8 mouse cellular contexts compared by ENCODE assay signal in the genomic region with DNA sequence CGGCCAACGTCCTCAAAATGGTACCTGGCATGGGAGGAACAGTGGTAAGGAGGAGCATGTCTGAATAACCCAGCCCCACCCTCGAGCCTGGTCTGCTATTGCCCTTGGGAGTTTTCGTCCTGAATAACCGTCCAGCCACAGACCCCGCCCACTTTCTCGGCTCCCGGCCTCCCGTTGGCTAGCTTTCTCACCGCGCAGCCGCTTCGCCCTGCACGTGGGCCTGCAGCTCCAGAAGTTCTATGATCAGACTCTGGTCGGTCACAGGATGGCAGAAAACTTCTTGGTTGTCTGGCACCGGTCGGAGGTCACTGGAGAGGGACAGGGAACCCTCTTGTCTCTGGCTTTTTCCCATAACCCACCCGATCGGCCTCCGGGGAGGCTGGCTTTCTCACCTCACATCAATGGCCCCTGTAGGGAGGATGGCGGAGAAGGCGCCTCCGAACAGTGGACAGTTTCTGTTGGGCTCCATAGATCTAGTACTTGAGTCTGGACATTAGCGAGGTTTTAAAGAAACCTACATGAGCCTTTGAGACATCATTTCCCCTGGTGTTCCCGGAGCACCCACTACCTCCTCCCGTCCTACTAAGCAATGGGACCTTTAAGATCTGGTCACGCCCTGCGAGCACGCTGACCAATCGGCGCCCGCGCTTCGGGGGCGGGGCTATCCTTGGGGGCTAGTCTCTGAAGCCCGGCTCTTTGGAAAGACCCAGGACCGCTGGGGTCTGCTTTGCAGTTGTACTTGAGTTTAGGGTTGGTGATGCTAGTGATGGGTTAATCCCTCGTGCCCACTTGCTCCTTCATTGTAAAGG. TPM values are rescaled to one million over a fixed set of nuclear protein-coding genes. Genes with fewer than 3 reads are reported as not detected.
DNase-seq lines count a peak whose midpoint lies in the region; ATAC-seq and TF ChIP-seq lines count a peak whose summit lies in the region.
"Not testable (repeated sequence)": the region's sequence is repeated elsewhere in the genome, so short reads cannot be mapped to it uniquely, and the experiment has no call there.

No protein-coding gene starts in this region.

- H3K36me3 ChIP-seq in hindbrain, embryonic 11.5 days (ENCODE audit: control insufficient read depth, insufficient read depth, low read length); lung, postnatal 0 days (ENCODE audit: insufficient read depth, low read length): not testable (repeated sequence)

- not testable (repeated sequence) for H3K27ac ChIP-seq in hindbrain, embryonic 11.5 days (ENCODE audit: low read depth, low read length); lung, postnatal 0 days (ENCODE audit: low read length)

- H3K4me1 ChIP-seq in hindbrain, embryonic 11.5 days (replicated peaks; ENCODE audit: control insufficient read depth, insufficient read depth, low read length); lung, postnatal 0 days (ENCODE audit: insufficient read depth, low read depth, low read length): not testable (repeated sequence)

- peak; percentile 92 for DNase-seq in Muller cell, postnatal 12 days (ENCODE audit: inconsistent ontology term)
- DNase-seq in cerebellum, adult 9-10 months, result peak; percentile 88
- DNase-seq in frontal cortex, adult 2 months (ENCODE audit: extremely low spot score in 1 of 2, low spot score in 1 of 2), result peak; percentile 68 to 79
- DNase-seq in hindbrain, embryonic 11.5 days (ENCODE audit: low spot score), result peak; percentile 92
- DNase-seq in layer of hippocampus, postnatal 10 days (ENCODE audit: low spot score in 2 of 2), result peak; percentile 79 to 85
- peak; percentile 88 for DNase-seq in lung, postnatal 0 days (ENCODE audit: low spot score)
- DNase-seq in ovary, postnatal 10 days (ENCODE audit: low spot score), result peak; percentile 72
- peak; percentile 58 to 68 for DNase-seq in thymus, postnatal 10 days (ENCODE audit: low spot score in 2 of 2)

- under 1% methylated on average over 37 of the region's 38 CpGs for WGBS in hindbrain, embryonic 11.5 days
- WGBS in lung, postnatal 0 days, result under 1% methylated on average over 37 of the region's 38 CpGs

- not testable (repeated sequence) for H3K27me3 ChIP-seq in hindbrain, embryonic 11.5 days (ENCODE audit: control insufficient read depth, insufficient read depth, low read length); lung, postnatal 0 days (replicated peaks; ENCODE audit: insufficient read depth, low read length)

- TF ChIP-seq CTCF in lung, postnatal 0 days (IDR thresholded peaks at IDR 0.05), result not testable (repeated sequence)

- ATAC-seq in hindbrain, embryonic 11.5 days (ENCODE audit: low FRiP score), result peak; percentile 91
- peak; percentile 93 for ATAC-seq in lung, postnatal 0 days

- H3K9ac ChIP-seq in hindbrain, embryonic 11.5 days (ENCODE audit: low read depth, low read length), result peak overlapping the region; percentile 42; the same call in 1 of the 2 replicates
- not testable (repeated sequence) for H3K9ac ChIP-seq in lung, postnatal 0 days (replicated peaks; ENCODE audit: low read depth)

- not testable (repeated sequence) for H3K9me3 ChIP-seq in hindbrain, embryonic 11.5 days (ENCODE audit: control insufficient read depth, low read length); lung, postnatal 0 days (ENCODE audit: low read length)

- H3K4me2 ChIP-seq in hindbrain, embryonic 11.5 days (replicated peaks; ENCODE audit: low read depth, low read length), result peak overlapping the region; percentile 54
- peak overlapping the region; percentile 63 for H3K4me2 ChIP-seq in lung, postnatal 0 days (replicated peaks; ENCODE audit: low read depth, low read length)

- peak overlapping the region; percentile 39 for H3K4me3 ChIP-seq in hindbrain, embryonic 11.5 days (ENCODE audit: low read depth, low read length)
- H3K4me3 ChIP-seq in lung, postnatal 0 days (ENCODE audit: low read depth, low read length), result peak overlapping the region; percentile 34

- TF ChIP-seq EP300 in lung, postnatal 0 days (IDR thresholded peaks at IDR 0.05), result not testable (repeated sequence)

RNA-seq across cellular contexts. Expression of a gene that starts 1.5 kb away (rescaled TPM):
- polyA plus RNA-seq in frontal cortex, adult 2 months (2012; rRNA removed), result 26.1 and 26.2 TPM in 2 replicates
- 56.0 and 59.3 TPM in 2 replicates for polyA plus RNA-seq in hindbrain, embryonic 11.5 days (2014; fragmentation: Nextera tagmentation; extraction: Ambion mirVana)
- 10 to 100 TPM; 16.2 to 20.5 TPM for total RNA-seq in layer of hippocampus, postnatal 10 days (2021)
- polyA plus RNA-seq in lung, postnatal 0 days (2015; fragmentation: Nextera tagmentation; extraction: Ambion mirVana), result 16.0 and 18.3 TPM in 2 replicates

RNA-seq across cellular contexts. Expression of a gene that starts 5.5 kb away (rescaled TPM):
- polyA plus RNA-seq in frontal cortex, adult 2 months (2012; rRNA removed), result 15.3 and 15.5 TPM in 2 replicates
- polyA plus RNA-seq in hindbrain, embryonic 11.5 days (2014; fragmentation: Nextera tagmentation; extraction: Ambion mirVana), result 1.6 and 1.8 TPM in 2 replicates
- total RNA-seq in layer of hippocampus, postnatal 10 days (2021), result 1 to 10 TPM; 4.3 to 4.4 TPM
- 4.3 and 5.5 TPM in 2 replicates for polyA plus RNA-seq in lung, postnatal 0 days (2015; fragmentation: Nextera tagmentation; extraction: Ambion mirVana)

RNA-seq across cellular contexts. Expression of a gene that starts 16.2 kb away (rescaled TPM):
- 17.6 and 23.9 TPM in 2 replicates for polyA plus RNA-seq in frontal cortex, adult 2 months (2012; rRNA removed)
- 4.9 and 5.5 TPM in 2 replicates for polyA plus RNA-seq in hindbrain, embryonic 11.5 days (2014; fragmentation: Nextera tagmentation; extraction: Ambion mirVana)
- total RNA-seq in layer of hippocampus, postnatal 10 days (2021), result 10 to 100 TPM; 12.2 to 17.4 TPM
- 24.2 and 30.7 TPM in 2 replicates for polyA plus RNA-seq in lung, postnatal 0 days (2015; fragmentation: Nextera tagmentation; extraction: Ambion mirVana)

RNA-seq across cellular contexts. Expression of a gene that starts 34.8 kb away (rescaled TPM):
- polyA plus RNA-seq in frontal cortex, adult 2 months (2012; rRNA removed), result 19.0 and 19.8 TPM in 2 replicates
- 31.5 and 31.8 TPM in 2 replicates for polyA plus RNA-seq in hindbrain, embryonic 11.5 days (2014; fragmentation: Nextera tagmentation; extraction: Ambion mirVana)
- 10 to 100 TPM; 26.2 to 37.5 TPM for total RNA-seq in layer of hippocampus, postnatal 10 days (2021)
- polyA plus RNA-seq in lung, postnatal 0 days (2015; fragmentation: Nextera tagmentation; extraction: Ambion mirVana), result 7.0 and 9.0 TPM in 2 replicates

RNA-seq across cellular contexts. Expression of a gene that starts 42.3 kb away (rescaled TPM):
- polyA plus RNA-seq in frontal cortex, adult 2 months (2012; rRNA removed), result 48.7 and 49.2 TPM in 2 replicates
- polyA plus RNA-seq in hindbrain, embryonic 11.5 days (2014; fragmentation: Nextera tagmentation; extraction: Ambion mirVana), result 48.7 and 59.5 TPM in 2 replicates
- total RNA-seq in layer of hippocampus, postnatal 10 days (2021), result 10 to 100 TPM; 41.1 to 50.7 TPM
- 12.2 and 12.3 TPM in 2 replicates for polyA plus RNA-seq in lung, postnatal 0 days (2015; fragmentation: Nextera tagmentation; extraction: Ambion mirVana)
